Mouse (Mus musculus) forelimb bud, embryonic 11.5 days (tissue): ENCODE data around the gene Trip4.

ENCODE experiments used
- DNase-seq: peaks from one replicate; pipeline ENCODE4 v3.0.0-alpha.2; 2012; ENCODE audit warnings: low read depth, low spot score

Trip4 gene

GRCm38 (mm10) chr9:65908394-65909300, at the start of gene Trip4, which contains the start of gene Csnk1g1:
Trip4 (minus strand) TSS chr9:65908794.
Csnk1g1 (plus strand) TSS chr9:65908924.
- DNase-seq = peak; percentile 95

DNA sequence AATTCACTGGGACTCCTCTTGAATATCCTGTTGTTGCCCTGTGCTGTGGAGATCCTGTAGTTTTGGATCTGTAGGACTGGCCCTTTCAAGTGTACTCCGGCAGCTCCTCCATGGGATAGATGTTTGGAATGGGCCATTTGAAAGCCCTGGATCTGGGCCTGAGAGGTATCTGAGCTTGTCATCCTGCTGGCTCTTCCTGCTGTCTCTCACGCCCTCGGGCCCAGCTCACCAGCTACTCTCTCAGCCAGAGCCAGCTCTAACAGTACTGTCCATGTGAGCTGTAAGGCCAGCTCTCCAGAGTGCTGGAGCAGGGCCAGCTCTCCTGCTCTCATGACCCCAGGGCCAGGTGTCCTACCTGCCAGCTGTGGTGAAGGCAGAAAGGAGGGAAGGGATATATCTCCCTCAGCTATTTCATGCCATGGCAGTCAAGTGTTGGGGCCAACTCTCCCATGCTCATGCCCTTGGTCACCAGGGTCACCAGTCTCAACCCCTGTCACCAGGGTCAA, 42.5 kb upstream of the Trip4 start:
- no peak for DNase-seq

DNA sequence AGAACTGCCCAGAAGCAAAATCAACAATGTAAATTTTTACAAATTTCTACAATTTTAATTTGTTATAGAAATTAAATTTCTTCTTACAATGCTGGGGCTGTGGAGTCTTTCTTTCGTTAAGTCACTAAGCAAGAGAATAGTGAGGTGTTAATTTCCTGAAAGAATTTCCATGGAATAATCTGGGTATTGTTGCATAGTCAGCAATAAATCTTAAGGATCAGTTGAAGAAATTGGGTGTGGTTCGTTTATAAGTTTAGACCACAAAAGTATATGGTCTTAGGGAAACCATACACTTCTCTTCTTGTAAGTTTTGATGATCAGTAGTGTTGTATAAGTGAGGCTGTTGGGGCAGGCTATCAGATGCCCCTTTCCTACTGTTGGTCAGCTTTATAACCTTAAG, 29.0 kb upstream of the Trip4 start:
- no peak for DNase-seq

- DNase-seq = no peak
Observed at GRCm38 (mm10) chr9:65929826-65930225, 21.2 kb upstream of the Trip4 start.

DNA sequence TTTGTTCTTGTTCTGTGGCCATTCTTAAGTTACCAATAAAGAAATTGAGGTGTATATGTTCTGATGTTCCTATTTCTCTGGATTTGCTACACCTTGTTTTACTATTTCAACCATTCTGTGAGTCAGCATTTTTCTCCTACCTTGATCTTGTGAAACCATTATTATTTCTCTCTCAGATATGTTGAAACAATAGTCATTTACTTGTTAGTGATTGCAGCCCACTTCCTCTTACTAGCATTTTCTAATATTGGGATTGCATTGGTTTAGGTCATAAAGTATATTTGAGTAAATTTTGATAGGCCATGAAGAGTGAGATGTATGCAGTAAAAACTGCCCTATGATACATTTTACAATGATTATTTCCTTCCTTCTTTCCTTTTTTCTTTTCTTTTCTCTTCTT, 19.9 kb upstream of the Trip4 start:
- no peak for DNase-seq

GRCm38 (mm10) chr9:65917015-65917414, 8.4 kb upstream of the Trip4 start:
- DNase-seq = no peak

- DNase-seq = no peak
Observed at GRCm38 (mm10) chr9:65913976-65914375, 5.4 kb upstream of the Trip4 start.

DNA sequence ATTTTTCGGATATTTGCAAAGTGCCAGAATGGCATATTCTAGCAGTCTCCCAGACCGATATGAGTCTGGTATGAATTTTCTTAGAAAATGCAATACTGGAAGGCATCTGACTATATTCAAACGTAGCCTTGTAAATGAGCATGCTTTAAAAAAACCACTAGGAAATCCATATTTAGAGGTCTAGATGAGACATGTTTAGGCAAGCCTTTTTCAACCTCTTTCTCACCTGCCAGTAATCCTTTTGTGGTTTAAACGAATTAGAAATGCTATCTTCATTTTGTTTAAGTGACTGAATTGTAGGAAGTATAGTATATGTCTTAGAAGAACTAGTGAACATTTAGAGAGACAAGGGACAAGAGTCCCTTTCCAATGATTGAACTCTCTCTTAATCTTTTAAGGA, 1.2 kb upstream of the Trip4 start:
- no peak for DNase-seq

- peak; percentile 42 for DNase-seq
Observed at GRCm38 (mm10) chr9:65909301-65909801, 757 bp upstream of the Trip4 start.

DNA sequence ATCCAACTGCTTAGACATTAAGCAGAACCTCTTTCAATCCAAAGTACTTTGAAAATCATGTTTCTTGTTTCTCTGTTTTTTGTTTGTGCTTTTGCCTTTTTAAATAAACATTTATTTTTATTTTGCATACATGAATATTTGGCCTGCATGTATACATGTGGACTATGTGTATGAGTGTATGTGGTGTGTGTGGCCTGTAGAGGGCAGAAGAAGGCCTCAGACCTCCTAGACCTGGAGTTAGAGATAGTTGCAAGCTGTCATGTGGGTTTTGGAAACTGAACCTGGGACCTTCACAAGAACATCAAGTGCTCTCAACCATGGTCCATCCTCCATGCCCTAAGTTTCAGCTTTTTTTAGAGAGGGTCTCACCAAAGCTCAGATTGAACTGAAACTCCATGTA, 5.2 kb downstream of the Trip4 start:
- DNase-seq = no peak

GRCm38 (mm10) chr9:65902879-65903278, 5.7 kb downstream of the Trip4 start:
- no peak for DNase-seq

DNA sequence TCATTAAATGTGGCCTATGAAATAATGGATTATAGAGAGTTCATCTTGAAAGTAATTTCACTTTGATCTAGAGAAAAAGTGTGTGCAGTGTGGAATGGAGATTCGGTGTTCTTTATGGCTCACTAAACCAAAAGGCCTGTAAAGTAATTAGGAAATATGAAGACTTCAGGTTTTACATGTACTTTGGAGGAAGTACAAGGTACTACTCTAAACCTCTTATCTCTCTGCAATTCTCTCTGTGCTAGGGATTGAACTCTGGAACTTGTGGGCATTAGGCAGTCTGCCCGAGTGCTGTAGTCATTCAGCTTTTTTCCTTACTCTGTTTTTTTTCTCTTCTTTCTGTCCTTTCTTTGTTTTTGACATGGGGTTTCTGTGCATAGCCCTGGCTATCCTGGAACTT, 11.6 kb downstream of the Trip4 start:
- no peak for DNase-seq

DNA sequence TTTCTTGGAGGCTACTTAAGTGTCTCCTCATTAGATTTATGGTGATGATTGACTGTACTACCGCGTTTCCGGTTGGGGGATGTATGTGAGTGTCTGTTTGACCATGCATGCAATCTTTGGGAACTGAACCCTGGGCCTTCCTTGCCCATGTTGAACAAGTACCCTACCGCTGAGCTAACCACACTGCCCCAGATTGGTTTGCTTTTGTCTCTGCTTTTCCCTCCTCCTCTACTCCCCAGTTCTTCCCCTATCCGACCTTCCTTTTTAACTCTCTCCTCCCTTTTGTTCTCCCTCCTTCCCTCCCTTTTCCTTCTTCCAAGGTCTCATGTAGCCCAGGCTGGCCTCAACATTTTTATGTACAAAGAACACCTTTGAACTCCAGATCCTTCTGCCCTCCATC, 17.5 kb downstream of the Trip4 start:
- peak; percentile 23 for DNase-seq

- peak; percentile 95 for DNase-seq
Observed at GRCm38 (mm10) chr9:65890143-65890628, 18.4 kb downstream of the Trip4 start, which contains the start of gene Pclaf. Pclaf (plus strand) TSS chr9:65890237.

DNA sequence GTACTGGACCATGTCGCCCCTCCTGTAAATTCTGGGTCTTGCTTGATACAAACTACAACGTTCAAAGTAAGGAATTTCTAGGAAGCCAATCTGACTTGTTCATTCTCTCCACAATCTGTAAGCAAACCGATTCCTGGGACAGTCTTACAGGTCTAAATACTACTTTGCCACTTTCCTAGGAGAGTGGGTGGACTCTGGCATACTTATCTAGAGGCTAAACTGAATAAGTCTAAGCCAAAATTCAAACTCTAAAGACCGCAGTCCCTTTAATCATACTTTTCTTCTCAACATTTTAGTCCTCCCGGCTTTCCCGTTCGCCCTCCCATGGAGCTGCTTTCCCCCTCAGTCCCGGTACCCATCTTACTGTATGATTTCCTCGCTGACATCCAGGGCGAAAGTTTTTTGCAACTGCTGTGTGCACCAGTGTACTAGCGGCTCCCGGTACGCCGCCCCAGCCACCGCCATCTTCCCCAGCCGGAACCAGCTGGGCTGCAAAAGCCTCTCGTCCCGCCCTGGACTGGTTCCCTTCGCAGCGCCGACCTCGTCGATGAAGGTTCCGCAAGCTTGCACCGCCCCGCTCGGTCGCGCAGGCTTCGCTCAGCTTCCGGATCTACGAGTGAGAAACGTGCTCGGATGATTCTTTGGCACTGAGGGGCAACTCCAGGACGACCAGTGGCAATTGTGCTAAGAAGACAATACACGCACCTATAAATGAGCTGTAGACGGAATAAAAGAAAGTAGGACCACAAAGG, 23.9 kb downstream of the Trip4 start:
- peak; percentile 89 for DNase-seq

DNA sequence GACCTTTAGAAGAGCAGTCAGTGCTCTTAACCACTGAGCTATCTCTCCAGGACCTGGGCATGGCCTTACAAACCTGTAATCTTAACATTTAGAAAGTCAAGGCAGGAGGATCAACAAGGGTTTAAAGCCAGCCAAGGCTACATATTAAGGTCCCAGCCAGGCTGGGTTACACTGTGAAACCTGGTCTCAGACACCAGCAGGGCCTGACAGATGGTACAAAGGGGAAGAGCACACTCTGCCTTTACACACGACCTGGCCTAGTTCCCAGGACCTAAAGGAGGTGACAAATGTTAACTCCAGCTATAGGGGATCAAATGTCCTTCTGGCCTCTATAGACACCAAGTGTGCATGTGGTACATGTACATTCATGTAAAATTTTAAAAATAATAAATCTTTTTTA, 48.9 kb downstream of the Trip4 start:
- DNase-seq = no peak

DNA sequence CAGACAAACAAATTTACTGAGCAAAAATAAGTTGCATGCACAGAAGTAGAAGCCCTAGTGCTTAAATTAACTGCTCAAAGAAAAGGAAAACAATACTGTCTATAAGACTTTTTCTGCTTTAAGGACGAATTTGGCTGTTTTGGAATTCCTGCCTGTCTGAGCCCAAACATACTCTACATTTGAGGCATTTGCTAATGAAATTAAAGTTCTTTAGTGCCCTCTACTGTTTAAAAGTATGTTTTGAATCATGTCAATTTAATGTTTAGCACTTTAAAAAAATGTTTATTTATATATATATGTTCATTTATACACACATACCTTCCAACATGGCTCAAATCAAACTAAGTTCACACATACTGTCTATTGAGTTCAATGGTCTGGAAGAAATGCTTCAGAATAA, 58.4 kb downstream of the Trip4 start:
- DNase-seq = no peak

DNA sequence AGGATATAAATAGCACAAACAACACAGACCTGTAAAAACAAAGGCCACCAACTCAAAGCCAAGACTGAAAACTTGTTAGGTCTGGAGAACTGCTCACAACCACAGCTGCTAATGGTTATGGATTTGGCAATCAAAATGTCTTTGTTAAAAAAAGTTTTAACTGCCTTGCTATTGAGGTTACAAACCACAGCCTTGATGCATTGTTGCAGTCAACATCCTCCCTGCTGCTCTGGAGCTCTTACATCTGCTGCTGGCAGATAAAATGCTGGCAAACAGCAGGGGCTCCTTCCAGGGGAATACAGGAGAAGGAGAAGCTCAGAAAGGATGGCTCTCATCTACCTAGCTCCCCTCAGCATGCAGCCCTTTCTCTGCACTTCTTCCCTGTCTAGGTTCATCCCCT, 60.4 kb downstream of the Trip4 start:
- peak; percentile 12 for DNase-seq

- DNase-seq = no peak
Observed at GRCm38 (mm10) chr9:65844421-65845165, 64.0 kb downstream of the Trip4 start.

- no peak for DNase-seq
Observed at GRCm38 (mm10) chr9:65839841-65840240, 68.8 kb downstream of the Trip4 start.

- DNase-seq = no peak
Observed at GRCm38 (mm10) chr9:65836916-65837315, 71.7 kb downstream of the Trip4 start.
